Mouse (Mus musculus): ENCODE results near the gene Fasn. TPM values are rescaled to one million over a fixed set of nuclear protein-coding genes. Genes with fewer than 3 reads are reported as not detected.
"Not testable (repeated sequence)": the region's sequence is repeated elsewhere in the genome, so short reads cannot be mapped to it uniquely, and the experiment has no call there.

Fasn gene
- polyA plus RNA-seq, 1 experiment: 199 TPM

GRCm38 (mm10) chr11:120850331-120851030 lies 26.1 kb upstream of the Fasn start:
- Histone ChIP-seq H3K79me3 (ENCODE audit: low read depth) (no peaks in the 10 kb centered on the region), H3K4me3 (ENCODE audit: insufficient read depth, poor library complexity, severe bottlenecking) (no peak overlapping the region), H3K79me2 (ENCODE audit: control insufficient read depth, insufficient read depth) (no peaks in the 10 kb centered on the region), H3K36me3 (ENCODE audit: control insufficient read depth, insufficient read depth) (no peaks in the 10 kb centered on the region), H3ac (ENCODE audit: control insufficient read depth, insufficient read length, low read depth) (no peak overlapping the region), H3K27me3 (ENCODE audit: control insufficient read depth, insufficient read depth, insufficient read length) (no peaks in the 10 kb centered on the region)
- TF ChIP-seq MYOG (IDR thresholded peaks at IDR 0.05; ENCODE audit: control insufficient read depth, extremely low read depth, insufficient read length): no peak
- TF ChIP-seq FOSL1 (IDR thresholded peaks at IDR 0.05; ENCODE audit: insufficient read depth, low read length, poor library complexity, severe bottlenecking): no peak

- Histone ChIP-seq H3ac (ENCODE audit: control insufficient read depth, insufficient read length, low read depth) (no peak overlapping the region), H3K4me3 (ENCODE audit: insufficient read depth, poor library complexity, severe bottlenecking) (no peak overlapping the region), H3K36me3 (ENCODE audit: control insufficient read depth, insufficient read depth) (no peaks in the 10 kb centered on the region), H3K79me2 (ENCODE audit: control insufficient read depth, insufficient read depth) (no peaks in the 10 kb centered on the region), H3K27me3 (ENCODE audit: control insufficient read depth, insufficient read depth, insufficient read length) (no peaks in the 10 kb centered on the region), H3K79me3 (ENCODE audit: low read depth) (no peaks in the 10 kb centered on the region)
- TF ChIP-seq USF1 (IDR thresholded peaks at IDR 0.05; ENCODE audit: low read depth) (no peak), FOSL1 (IDR thresholded peaks at IDR 0.05; ENCODE audit: insufficient read depth, low read length, poor library complexity, severe bottlenecking) (no peak), MAX (IDR thresholded peaks at IDR 0.05) (no peak), CTCF (IDR thresholded peaks at IDR 0.05; ENCODE audit: control insufficient read depth, insufficient read depth, insufficient read length) (no peak), MYOG (IDR thresholded peaks at IDR 0.05; ENCODE audit: control insufficient read depth, extremely low read depth, insufficient read length) (no peak), CEBPB (IDR thresholded peaks at IDR 0.05; ENCODE audit: low read depth) (no peak), MYOD1 (IDR thresholded peaks at IDR 0.05; ENCODE audit: control insufficient read depth, insufficient read length, low read depth) (no peak)
Observed at GRCm38 (mm10) chr11:120846725-120847475, 22.6 kb upstream of the Fasn start.

- no peaks in the 10 kb centered on the region for H3K79me2 ChIP-seq (ENCODE audit: control insufficient read depth, insufficient read depth)
- no peaks in the 10 kb centered on the region for H3K27me3 ChIP-seq (ENCODE audit: control insufficient read depth, insufficient read depth, insufficient read length)
- no peak overlapping the region for H3ac ChIP-seq (ENCODE audit: control insufficient read depth, insufficient read length, low read depth)
- no peaks in the 10 kb centered on the region for H3K79me3 ChIP-seq (ENCODE audit: low read depth)
- no peaks in the 10 kb centered on the region for H3K36me3 ChIP-seq (ENCODE audit: control insufficient read depth, insufficient read depth)
- no peak overlapping the region for H3K4me3 ChIP-seq (ENCODE audit: insufficient read depth, poor library complexity, severe bottlenecking)
- no peak for TF ChIP-seq MYOG (IDR thresholded peaks at IDR 0.05; ENCODE audit: control insufficient read depth, extremely low read depth, insufficient read length)
- no peak for TF ChIP-seq MYOD1 (IDR thresholded peaks at IDR 0.05; ENCODE audit: control insufficient read depth, insufficient read length, low read depth)
- TF ChIP-seq CTCF (IDR thresholded peaks at IDR 0.05; ENCODE audit: control insufficient read depth, insufficient read depth, insufficient read length): no peak
- TF ChIP-seq CEBPB (IDR thresholded peaks at IDR 0.05; ENCODE audit: low read depth): no peak
Observed at GRCm38 (mm10) chr11:120844329-120844728, 20.0 kb upstream of the Fasn start.

GRCm38 (mm10) chr11:120833555-120834280 lies 9.4 kb upstream of the Fasn start:
- Histone ChIP-seq H3K27me3 (ENCODE audit: control insufficient read depth, insufficient read depth, insufficient read length) (no peaks in the 10 kb centered on the region), H3K36me3 (ENCODE audit: control insufficient read depth, insufficient read depth) (no peaks in the 10 kb centered on the region), H3K4me3 (ENCODE audit: insufficient read depth, poor library complexity, severe bottlenecking) (no peak overlapping the region), H3K79me2 (ENCODE audit: control insufficient read depth, insufficient read depth) (no peaks in the 10 kb centered on the region), H3ac (ENCODE audit: control insufficient read depth, insufficient read length, low read depth) (no peak overlapping the region), H3K79me3 (ENCODE audit: low read depth) (no peaks in the 10 kb centered on the region)
- TF ChIP-seq MYOG (IDR thresholded peaks at IDR 0.05; ENCODE audit: control insufficient read depth, extremely low read depth, insufficient read length) (no peak), FOSL1 (IDR thresholded peaks at IDR 0.05; ENCODE audit: insufficient read depth, low read length, poor library complexity, severe bottlenecking) (no peak), USF1 (IDR thresholded peaks at IDR 0.05; ENCODE audit: low read depth) (no peak), CEBPB (IDR thresholded peaks at IDR 0.05; ENCODE audit: low read depth) (no peak), CTCF (IDR thresholded peaks at IDR 0.05; ENCODE audit: control insufficient read depth, insufficient read depth, insufficient read length) (no peak), MAX (IDR thresholded peaks at IDR 0.05) (no peak), MYOD1 (IDR thresholded peaks at IDR 0.05; ENCODE audit: control insufficient read depth, insufficient read length, low read depth) (no peak)

- H3K79me3 ChIP-seq (ENCODE audit: low read depth); H3K4me3 ChIP-seq (ENCODE audit: insufficient read depth, poor library complexity, severe bottlenecking); H3K27me3 ChIP-seq (ENCODE audit: control insufficient read depth, insufficient read depth, insufficient read length); H3K79me2 ChIP-seq (ENCODE audit: control insufficient read depth, insufficient read depth); H3K36me3 ChIP-seq (ENCODE audit: control insufficient read depth, insufficient read depth); H3ac ChIP-seq (ENCODE audit: control insufficient read depth, insufficient read length, low read depth): not testable (repeated sequence)
Observed at GRCm38 (mm10) chr11:120832962-120833361, 8.6 kb upstream of the Fasn start.

Measured in C2C12 (cell line).